Mouse (Mus musculus) hindbrain, embryonic 11.5 days (tissue): ENCODE measurements around the gene Ephx3. TPM values are rescaled to one million over a fixed set of nuclear protein-coding genes. Genes with fewer than 3 reads are reported as not detected.
A peak's percentile ranks its signal among the peaks of the same experiment; 100 is the strongest.

ENCODE experiments used
- ATAC-seq: fragments of 200-750 bp; cut with Nextera tagmentation; 2 replicates; pipeline ENCODE4 v1.8.0; 2017; ENCODE audit warnings: mild to moderate bottlenecking, moderate TSS enrichment, moderate library complexity; ENCODE audit not compliant: low FRiP score
- DNase-seq: peaks from one replicate; pipeline ENCODE4 v3.0.0-alpha.2; 2015; ENCODE audit warnings: low spot score
- H3K27ac ChIP-seq: fragments of 300-500 bp; sonication (generic); 2 replicates; pipeline ENCODE4 v1.5.1; 2014; ENCODE audit warnings: mild to moderate bottlenecking, low read depth, low read length
- H3K27me3 ChIP-seq: fragments of 300-500 bp; sonication (generic); 2 replicates; pipeline ENCODE4 v1.6.1; 2014; ENCODE audit warnings: mild to moderate bottlenecking, low read length, moderate library complexity, mixed read lengths; ENCODE audit not compliant: control insufficient read depth, insufficient read depth
- H3K36me3 ChIP-seq: fragments of 300-500 bp; sonication (generic); 2 replicates; pipeline ENCODE4 v1.6.1; 2014; ENCODE audit warnings: mild to moderate bottlenecking, low read length, moderate library complexity, mixed read lengths; ENCODE audit not compliant: control insufficient read depth, insufficient read depth
- H3K4me1 ChIP-seq: fragments of 300-500 bp; sonication (generic); replicated peaks from 2 replicates; pipeline ENCODE4 v1.6.1; 2014; ENCODE audit warnings: low read length, mixed read lengths; ENCODE audit not compliant: control insufficient read depth, insufficient read depth
- H3K4me2 ChIP-seq: fragments of 300-500 bp; sonication (generic); replicated peaks from 2 replicates; pipeline ENCODE4 v1.6.1; 2014; ENCODE audit warnings: mild to moderate bottlenecking, low read depth, low read length
- H3K4me3 ChIP-seq: fragments of 300-500 bp; sonication (generic); 2 replicates; pipeline ENCODE4 v1.5.1; 2014; ENCODE audit warnings: low read depth, low read length
- H3K9ac ChIP-seq: fragments of 300-500 bp; sonication (generic); 2 replicates; pipeline ENCODE4 v1.6.1; 2014; ENCODE audit warnings: low read depth, low read length
- H3K9me3 ChIP-seq: fragments of 300-500 bp; sonication (generic); 2 replicates; pipeline ENCODE4 v1.6.1; 2016; ENCODE audit warnings: low read length; ENCODE audit not compliant: control insufficient read depth
- WGBS: fragments of 180-500 bp; shearing (Covaris S2); extraction: QIAGEN DNeasy Blood & Tissue Kit; methylation state at CpG from one replicate; pipeline ENCODE4 v1.1.7; 2014; 5-methylcytosine and 5-hydroxymethylcytosine counted together
- polyA plus RNA-seq: library from polyadenylated mRNA; unstranded; fragments of >200 nt; fragmentation: Nextera tagmentation; extraction: Ambion mirVana; gene quantifications from 2 replicates; pipeline ENCODE4 v1.2.1, GENCODE M21; 2014

Gene Ephx3
- polyA plus RNA-seq, 1 experiment from 2014 or later, result 0.20 TPM

DNA sequence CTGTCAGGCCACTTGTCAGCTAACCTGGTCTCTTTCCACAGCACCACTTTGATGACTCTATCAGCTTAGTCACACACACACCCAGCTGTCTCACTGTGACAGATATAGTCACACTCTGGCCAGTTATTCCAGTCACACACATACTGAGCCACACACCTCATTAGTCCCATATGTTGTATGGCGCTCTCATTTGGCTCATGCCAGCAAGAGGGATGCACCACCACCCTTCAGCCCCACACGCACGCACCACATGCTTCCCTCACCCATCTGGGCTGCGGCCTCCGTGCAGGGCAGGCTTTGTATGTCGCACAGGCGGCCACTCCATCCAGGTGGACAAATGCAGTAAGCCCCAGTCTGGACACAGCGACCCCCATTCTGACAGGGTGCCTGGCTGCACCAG is 42.6 kb downstream of the Ephx3 start:
- Histone ChIP-seq H3K27me3 (no peaks in the 10 kb centered on the region), H3K9me3 (no peaks in the 10 kb centered on the region), H3K4me3 (no peak overlapping the region), H3K4me2 (no peak overlapping the region), H3K36me3 (peaks cover 14% of the 10 kb centered on the region; the same call in 1 of the 2 replicates), H3K4me1 (no peaks in the 10 kb centered on the region), H3K27ac (no peak overlapping the region), H3K9ac (no peak overlapping the region)
- no peak for ATAC-seq
- WGBS, result 95% methylated on average over 8 of the region's 8 CpGs
- no peak for DNase-seq

DNA sequence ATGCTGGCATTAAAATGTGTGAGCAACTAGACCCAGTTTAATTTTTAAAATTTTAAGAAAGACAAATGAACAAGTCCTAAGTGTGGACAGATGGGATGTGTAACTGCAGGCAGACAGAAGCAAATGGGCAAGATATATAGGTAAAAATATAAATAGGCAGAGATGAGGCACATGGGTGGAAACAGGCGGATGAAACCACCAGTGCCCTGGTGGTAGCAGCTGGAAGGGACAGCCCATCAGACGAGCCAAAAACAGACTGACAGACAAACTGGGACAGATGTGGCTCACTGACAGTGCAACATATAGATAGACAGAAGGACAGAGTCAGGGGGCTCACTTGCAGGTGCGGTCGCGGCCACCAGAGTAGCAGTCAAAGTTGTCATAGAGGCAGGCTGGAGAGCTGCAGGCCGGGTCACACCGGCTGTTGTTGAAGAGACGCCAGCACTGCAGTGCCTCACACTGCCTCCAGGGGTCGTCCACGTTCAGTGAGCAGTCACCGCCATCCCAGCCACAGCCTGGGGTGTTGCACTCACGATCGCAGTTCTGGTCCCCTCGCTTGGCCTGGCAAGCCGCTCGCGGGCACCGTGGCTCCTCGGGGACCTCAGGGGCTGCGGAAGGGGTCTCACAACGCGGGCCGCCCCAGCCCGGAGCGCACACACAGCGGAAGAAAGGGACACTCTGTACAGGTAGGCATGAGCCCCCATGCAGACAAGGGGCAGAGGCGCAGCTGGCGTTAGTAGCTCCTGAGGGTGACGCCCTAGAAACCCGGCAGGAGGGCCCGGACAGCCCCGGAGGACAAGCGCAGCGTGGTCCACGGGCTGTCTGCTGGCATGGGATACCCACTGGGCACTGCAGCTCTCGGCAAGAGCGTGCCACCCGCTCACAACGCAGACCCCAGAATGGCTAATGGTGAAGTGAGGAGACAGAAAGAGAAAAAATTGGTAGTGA is 46.2 kb downstream of the Ephx3 start:
- no peaks in the 10 kb centered on the region for H3K9me3 ChIP-seq
- peak overlapping the region; percentile 8; the same call in 1 of the 2 replicates for H3K4me3 ChIP-seq
- H3K36me3 ChIP-seq, result peaks cover 31% of the 10 kb centered on the region
- no peaks in the 10 kb centered on the region for H3K4me1 ChIP-seq
- DNase-seq (peak; percentile 89), ATAC-seq (peak; percentile 71)
- H3K4me2 ChIP-seq, result peak overlapping the region; percentile 31; the same call in 1 of the 2 replicates
- peak overlapping the region; percentile 40; the same call in 1 of the 2 replicates for H3K9ac ChIP-seq
- H3K27me3 ChIP-seq, result no peaks in the 10 kb centered on the region
- H3K27ac ChIP-seq, result no peak overlapping the region
- 26% methylated on average over 39 of the region's 39 CpGs for WGBS

DNA sequence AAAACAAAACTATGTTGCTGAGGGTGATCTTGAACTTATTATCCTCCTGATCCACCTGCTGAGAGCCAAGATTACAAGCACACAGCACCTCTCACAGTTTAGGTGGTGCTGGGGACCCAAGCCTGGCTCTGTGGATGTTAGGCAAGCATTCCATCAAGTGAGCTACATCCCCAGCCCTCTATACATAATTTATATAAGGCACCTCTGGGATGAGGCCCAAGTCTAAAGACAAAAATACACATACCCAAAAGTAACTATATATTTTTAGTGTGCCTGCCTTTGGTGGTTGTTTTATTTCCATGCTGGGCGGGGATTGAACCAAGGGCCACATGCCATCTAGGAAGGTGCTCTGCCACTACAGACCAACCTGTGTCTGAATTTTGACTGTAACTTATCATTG is 47.1 kb downstream of the Ephx3 start:
- no peak for DNase-seq
- Histone ChIP-seq H3K4me1 (no peaks in the 10 kb centered on the region), H3K36me3 (peaks cover 30% of the 10 kb centered on the region), H3K4me3 (no peak overlapping the region), H3K4me2 (no peak overlapping the region), H3K27ac (no peak overlapping the region), H3K9ac (no peak overlapping the region), H3K9me3 (no peaks in the 10 kb centered on the region), H3K27me3 (no peaks in the 10 kb centered on the region)
- 97% methylated on average over 1 of the region's 1 CpGs for WGBS
- no peak for ATAC-seq

Other genes starting within 250 kb of the Ephx3 start
- 51.7 and 65.0 TPM in 2 replicates for gene Rrp1b, start 153.4 kb downstream of the Ephx3 start, polyA plus RNA-seq
- 0.57 and 0.64 TPM in 2 replicates for gene Hsf2bp, start 153.2 kb downstream of the Ephx3 start, polyA plus RNA-seq
- gene Notch3, start 22.7 kb downstream of the Ephx3 start, polyA plus RNA-seq, result 20.3 and 24.7 TPM in 2 replicates
- gene Brd4, start 95.2 kb upstream of the Ephx3 start, polyA plus RNA-seq, result 87.0 and 98.5 TPM in 2 replicates
- gene Akap8, start 131.7 kb upstream of the Ephx3 start, polyA plus RNA-seq, result 54.4 and 66.2 TPM in 2 replicates
- 69.3 and 80.1 TPM in 2 replicates for gene Akap8l, start 161.1 kb upstream of the Ephx3 start, polyA plus RNA-seq
- gene Wiz, start 199.9 kb upstream of the Ephx3 start, polyA plus RNA-seq, result 27.8 and 33.0 TPM in 2 replicates
- 0.48 and 0.89 TPM in 2 replicates for gene Rasal3, start 214.0 kb upstream of the Ephx3 start, polyA plus RNA-seq
- not detected in 2 replicates for gene Pglyrp2, start 234.6 kb upstream of the Ephx3 start, polyA plus RNA-seq